Mouse (Mus musculus): ENCODE measurements around the gene Itgb6. TPM values are rescaled to one million over a fixed set of nuclear protein-coding genes. Genes with fewer than 3 reads are reported as not detected.

Itgb6 gene
- polyA plus RNA-seq, 1 experiment: not detected

DNA sequence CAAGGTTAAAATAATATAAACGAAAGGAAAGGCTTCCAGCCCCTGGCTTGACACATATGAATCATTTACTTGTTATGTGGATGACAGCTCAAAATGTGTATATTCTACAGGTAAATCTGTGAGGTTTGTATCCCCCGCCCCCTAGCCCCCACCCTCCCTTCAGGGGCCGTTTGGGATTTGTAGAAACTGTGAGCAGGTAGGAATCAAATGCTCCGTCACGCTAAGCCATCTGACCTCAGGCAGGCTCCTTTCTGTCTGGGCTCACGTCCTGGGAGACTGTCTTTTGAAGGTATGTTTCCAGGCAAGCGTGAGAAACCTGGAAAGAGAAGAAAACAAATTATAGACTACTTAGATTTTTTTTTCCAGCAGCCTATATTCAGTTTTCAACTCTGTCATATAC, 48.0 kb downstream of the Itgb6 start:
- Histone ChIP-seq H3K4me1 (ENCODE audit: control insufficient read depth, insufficient read depth, low read length) (no peaks in the 10 kb centered on the region), H3K4me3 (ENCODE audit: insufficient read depth, low read depth, low read length) (no peak overlapping the region), H3K27ac (ENCODE audit: insufficient read depth, low read depth, low read length) (no peak overlapping the region)
- TF ChIP-seq POLR2A (IDR thresholded peaks at IDR 0.05; ENCODE audit: insufficient read depth, low read depth, low read length) (no peak), CTCF (IDR thresholded peaks at IDR 0.05; ENCODE audit: insufficient read depth, low read depth, low read length) (no peak)
- WGBS: 80% methylated on average over 7 of the region's 7 CpGs

DNA sequence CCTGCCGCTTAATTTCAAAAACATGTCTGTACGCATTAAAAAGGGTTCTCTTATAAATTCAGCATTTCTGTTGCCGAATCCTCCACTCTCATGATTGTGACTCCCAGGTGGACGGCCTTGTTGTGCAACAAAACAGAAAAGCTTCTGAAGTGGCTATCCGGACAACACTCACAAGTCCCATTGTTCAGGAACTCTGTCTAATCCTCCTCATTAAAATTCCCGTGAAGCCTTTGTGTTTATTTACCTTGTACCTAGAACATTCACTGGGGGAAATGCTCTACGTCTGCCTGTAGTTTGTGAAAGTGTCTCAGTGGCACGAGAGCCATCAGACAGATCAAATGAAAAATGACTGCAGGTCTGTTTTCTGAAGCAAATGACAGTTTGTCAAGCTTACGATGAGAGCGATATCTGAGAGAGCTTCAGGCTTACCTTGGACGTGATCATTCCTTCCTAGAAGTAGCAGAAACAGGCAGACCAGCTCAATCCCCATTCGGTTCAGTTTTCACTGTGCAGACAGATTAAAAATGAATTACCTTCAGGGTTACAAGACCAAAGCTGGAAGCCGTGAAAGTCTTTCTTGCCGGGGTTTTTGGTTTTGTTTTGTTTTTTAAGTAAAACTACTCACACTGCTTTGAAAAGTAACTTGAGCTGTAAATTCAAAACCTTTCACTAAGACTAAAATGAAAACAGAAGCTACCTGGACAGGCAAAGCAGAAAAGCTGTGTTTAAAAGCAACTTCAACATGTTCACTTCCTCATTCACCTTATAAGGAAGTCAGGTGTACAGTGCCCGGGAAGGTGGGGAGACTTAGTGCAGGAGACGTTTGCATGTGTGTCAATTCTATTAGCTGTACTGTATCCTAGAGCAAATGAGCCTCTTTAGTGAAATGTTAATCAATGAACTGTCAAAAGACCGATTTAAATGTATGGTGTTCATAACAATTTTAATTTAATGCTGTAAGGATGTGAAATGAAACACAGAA, 49.2 kb downstream of the Itgb6 start:
- 67% methylated on average over 17 of the region's 17 CpGs for WGBS

DNA sequence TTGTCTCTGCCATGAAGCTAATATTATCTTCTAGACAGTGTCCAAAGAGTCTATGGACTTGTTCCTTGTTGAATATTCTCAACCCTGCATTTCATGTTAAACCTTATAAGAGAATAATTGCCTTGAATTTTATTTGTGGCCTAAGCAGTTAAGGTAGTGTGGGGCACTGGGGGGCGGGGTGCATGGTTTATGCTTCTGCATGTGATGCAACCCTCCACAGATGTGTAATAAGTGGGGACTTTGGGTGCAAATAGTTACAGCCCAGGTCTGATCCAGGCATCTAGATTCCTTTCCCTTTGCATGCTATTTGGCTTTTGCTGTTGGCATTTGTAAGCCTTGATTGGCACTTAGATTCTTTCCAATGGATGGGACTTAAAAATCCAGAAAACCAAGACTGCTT, 51.2 kb downstream of the Itgb6 start:
- TF ChIP-seq POLR2A (IDR thresholded peaks at IDR 0.05; ENCODE audit: insufficient read depth, low read depth, low read length): no peak
- no peak for TF ChIP-seq CTCF (IDR thresholded peaks at IDR 0.05; ENCODE audit: insufficient read depth, low read depth, low read length)
- no peak overlapping the region for H3K4me3 ChIP-seq (ENCODE audit: insufficient read depth, low read depth, low read length)
- no peak overlapping the region for H3K27ac ChIP-seq (ENCODE audit: insufficient read depth, low read depth, low read length)
- 97% methylated on average over 1 of the region's 1 CpGs for WGBS
- no peaks in the 10 kb centered on the region for H3K4me1 ChIP-seq (ENCODE audit: control insufficient read depth, insufficient read depth, low read length)

More for the DNA sequence above, 49.2 kb downstream of the Itgb6 start:
- no peak for TF ChIP-seq CTCF (IDR thresholded peaks at IDR 0.05; ENCODE audit: insufficient read depth, low read depth, low read length)
- H3K4me1 ChIP-seq (ENCODE audit: control insufficient read depth, insufficient read depth, low read length): no peaks in the 10 kb centered on the region
- no peak overlapping the region for H3K4me3 ChIP-seq (ENCODE audit: insufficient read depth, low read depth, low read length)
- no peak overlapping the region for H3K27ac ChIP-seq (ENCODE audit: insufficient read depth, low read depth, low read length)

DNA sequence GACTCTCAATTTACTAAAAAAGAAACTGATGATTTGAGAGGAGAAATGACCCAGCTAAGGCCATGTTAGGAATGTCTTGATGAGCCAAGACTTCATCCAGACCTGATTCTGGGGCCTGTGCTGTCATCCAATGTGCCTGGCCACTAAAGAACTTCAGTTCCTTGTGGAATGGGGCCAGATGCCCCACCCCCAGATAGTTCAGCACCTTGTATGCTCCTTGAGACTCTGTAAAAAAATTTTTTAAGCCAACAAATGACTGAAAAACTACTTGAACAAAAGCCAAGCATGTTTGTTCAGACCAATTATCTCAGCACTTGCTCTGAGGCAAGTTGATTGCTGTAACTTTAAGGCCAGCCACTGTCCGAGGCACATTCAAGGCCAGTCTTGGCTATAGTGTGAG, 59.4 kb downstream of the Itgb6 start:
- Histone ChIP-seq H3K4me1 (ENCODE audit: control insufficient read depth, insufficient read depth, low read length) (no peaks in the 10 kb centered on the region), H3K4me3 (ENCODE audit: insufficient read depth, low read depth, low read length) (no peak overlapping the region), H3K27ac (ENCODE audit: insufficient read depth, low read depth, low read length) (no peak overlapping the region)
- TF ChIP-seq POLR2A (IDR thresholded peaks at IDR 0.05; ENCODE audit: insufficient read depth, low read depth, low read length) (no peak), CTCF (IDR thresholded peaks at IDR 0.05; ENCODE audit: insufficient read depth, low read depth, low read length) (no peak)
- 47% methylated on average over 1 of the region's 1 CpGs for WGBS

DNA sequence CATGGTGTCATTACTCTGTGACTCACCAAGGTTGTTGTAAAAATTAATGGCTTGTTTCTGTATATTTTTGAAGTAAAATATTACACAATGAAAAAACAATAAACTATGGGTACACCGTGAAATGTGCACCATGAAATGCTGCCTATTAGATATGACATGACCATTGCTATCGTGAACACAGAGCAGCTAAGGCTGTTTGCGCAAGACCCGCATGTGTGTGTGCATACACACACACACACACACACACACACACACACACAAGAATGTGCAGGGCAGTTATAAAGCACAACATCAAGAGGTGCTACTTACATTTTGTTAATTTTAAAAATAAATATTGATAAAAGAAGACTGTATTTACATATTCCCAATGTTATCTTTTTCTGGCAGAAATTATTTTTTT, 62.5 kb downstream of the Itgb6 start:
- no peak for TF ChIP-seq CTCF (IDR thresholded peaks at IDR 0.05; ENCODE audit: insufficient read depth, low read depth, low read length)
- no peak for TF ChIP-seq POLR2A (IDR thresholded peaks at IDR 0.05; ENCODE audit: insufficient read depth, low read depth, low read length)
- Histone ChIP-seq H3K4me1 (ENCODE audit: control insufficient read depth, insufficient read depth, low read length) (no peaks in the 10 kb centered on the region), H3K4me3 (ENCODE audit: insufficient read depth, low read depth, low read length) (no peak overlapping the region), H3K27ac (ENCODE audit: insufficient read depth, low read depth, low read length) (no peak overlapping the region)
- 95% methylated on average over 4 of the region's 4 CpGs for WGBS

DNA sequence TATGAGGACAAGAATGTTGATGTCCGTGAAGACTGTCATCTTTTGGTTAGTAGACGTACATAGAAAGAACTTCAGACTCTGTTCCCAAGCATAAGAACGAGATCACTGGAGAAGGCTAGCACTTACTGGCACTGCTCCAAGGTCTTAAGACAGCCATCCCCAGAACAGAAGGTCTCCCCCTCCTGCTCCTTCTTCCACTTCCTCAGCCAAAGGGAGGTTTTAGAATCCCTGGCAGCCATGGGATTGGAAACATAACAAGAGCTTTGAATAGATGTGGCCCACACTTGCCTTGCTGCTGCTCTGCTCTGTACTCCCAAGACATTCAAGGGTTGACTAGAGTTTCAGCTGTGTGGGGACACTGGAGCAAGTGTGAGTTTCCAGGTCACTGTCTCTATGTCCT, 63.5 kb downstream of the Itgb6 start:
- Histone ChIP-seq H3K4me3 (ENCODE audit: insufficient read depth, low read depth, low read length) (no peak overlapping the region), H3K27ac (ENCODE audit: insufficient read depth, low read depth, low read length) (no peak overlapping the region), H3K4me1 (ENCODE audit: control insufficient read depth, insufficient read depth, low read length) (no peaks in the 10 kb centered on the region)
- 73% methylated on average over 3 of the region's 3 CpGs for WGBS
- TF ChIP-seq POLR2A (IDR thresholded peaks at IDR 0.05; ENCODE audit: insufficient read depth, low read depth, low read length): no peak
- TF ChIP-seq CTCF (IDR thresholded peaks at IDR 0.05; ENCODE audit: insufficient read depth, low read depth, low read length): no peak

DNA sequence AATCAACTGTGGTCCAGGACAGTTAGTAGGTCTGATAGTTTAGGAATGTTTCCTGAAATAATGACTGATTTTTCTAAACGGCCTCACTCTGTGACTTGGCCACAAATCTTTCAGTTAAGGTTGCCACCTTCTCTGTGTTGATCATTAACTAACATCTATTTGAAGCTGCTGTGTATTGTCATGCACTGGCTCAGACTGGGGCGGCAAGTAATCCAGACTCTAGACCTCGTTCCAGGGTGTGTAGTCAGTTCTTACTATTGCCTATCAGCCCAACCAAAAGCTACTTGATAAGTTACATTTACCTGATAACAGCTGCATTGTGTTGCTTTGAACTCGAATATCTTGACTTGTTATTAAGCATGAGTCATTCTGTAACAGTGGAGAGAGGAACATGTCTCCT, 67.6 kb downstream of the Itgb6 start:
- TF ChIP-seq CTCF (IDR thresholded peaks at IDR 0.05; ENCODE audit: insufficient read depth, low read depth, low read length) (no peak), POLR2A (IDR thresholded peaks at IDR 0.05; ENCODE audit: insufficient read depth, low read depth, low read length) (no peak)
- Histone ChIP-seq H3K27ac (ENCODE audit: insufficient read depth, low read depth, low read length) (no peak overlapping the region), H3K4me1 (ENCODE audit: control insufficient read depth, insufficient read depth, low read length) (no peaks in the 10 kb centered on the region), H3K4me3 (ENCODE audit: insufficient read depth, low read depth, low read length) (no peak overlapping the region)
- 78% methylated on average over 4 of the region's 4 CpGs for WGBS

DNA sequence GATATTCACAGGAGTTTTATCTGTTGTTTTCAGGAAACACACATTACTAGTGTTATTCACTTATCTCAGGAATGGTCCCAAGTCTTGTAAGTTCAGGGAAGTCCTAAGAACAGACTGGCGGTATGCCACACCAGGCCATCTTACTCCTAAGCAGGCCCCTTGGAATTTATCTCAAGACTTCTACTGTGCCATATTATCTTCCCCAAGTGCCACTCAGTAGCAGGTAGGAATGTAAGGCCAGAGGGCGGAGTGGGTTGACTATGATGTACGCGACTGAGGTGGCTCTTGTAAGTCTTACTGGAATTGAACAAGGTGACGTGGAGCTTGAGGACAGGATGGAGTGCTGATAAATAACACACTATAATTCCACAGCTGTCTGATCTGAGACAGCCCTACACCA, 72.3 kb downstream of the Itgb6 start:
- H3K27ac ChIP-seq (ENCODE audit: insufficient read depth, low read depth, low read length): no peak overlapping the region
- no peak for TF ChIP-seq POLR2A (IDR thresholded peaks at IDR 0.05; ENCODE audit: insufficient read depth, low read depth, low read length)
- TF ChIP-seq CTCF (IDR thresholded peaks at IDR 0.05; ENCODE audit: insufficient read depth, low read depth, low read length): no peak
- no peaks in the 10 kb centered on the region for H3K4me1 ChIP-seq (ENCODE audit: control insufficient read depth, insufficient read depth, low read length)
- H3K4me3 ChIP-seq (ENCODE audit: insufficient read depth, low read depth, low read length): no peak overlapping the region
- over 99% methylated on average over 5 of the region's 5 CpGs for WGBS

DNA sequence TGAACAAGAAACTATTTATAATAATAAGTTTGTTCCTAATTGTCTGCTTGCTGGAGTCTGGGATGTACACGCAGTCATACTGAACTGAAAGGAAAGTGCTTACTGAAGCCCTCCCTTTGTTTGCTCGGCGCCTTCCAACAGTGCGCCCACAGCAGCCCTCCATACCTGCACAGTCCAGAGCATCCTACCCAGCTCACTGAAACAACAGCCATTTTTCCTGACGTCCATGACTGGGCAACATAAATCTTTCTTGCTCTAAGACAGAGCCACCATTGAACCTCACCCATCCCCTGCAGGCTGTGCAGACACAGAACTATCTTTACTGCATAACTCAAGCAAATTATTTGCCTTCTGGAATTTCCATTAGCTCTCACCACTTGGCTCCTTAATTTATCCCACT, 74.8 kb downstream of the Itgb6 start:
- Histone ChIP-seq H3K4me1 (ENCODE audit: control insufficient read depth, insufficient read depth, low read length) (no peaks in the 10 kb centered on the region), H3K4me3 (ENCODE audit: insufficient read depth, low read depth, low read length) (no peak overlapping the region), H3K27ac (ENCODE audit: insufficient read depth, low read depth, low read length) (no peak overlapping the region)
- 66% methylated on average over 5 of the region's 5 CpGs for WGBS
- TF ChIP-seq CTCF (IDR thresholded peaks at IDR 0.05; ENCODE audit: insufficient read depth, low read depth, low read length) (no peak), POLR2A (IDR thresholded peaks at IDR 0.05; ENCODE audit: insufficient read depth, low read depth, low read length) (no peak)

All from olfactory bulb, adult 2 months (tissue).